Comparison of ENCODE assay signal across 16 mouse cellular contexts in genomic region chr5:52996601-52997000, GRCm38 (mm10). TPM values are rescaled to one million over a fixed set of nuclear protein-coding genes. Genes with fewer than 3 reads are reported as not detected.
A peak's percentile ranks its signal among the peaks of the same experiment; 100 is the strongest.
DNase-seq lines count a peak whose midpoint lies in the region; ATAC-seq and TF ChIP-seq lines count a peak whose summit lies in the region.
"Had no signal": no experiment of that assay in that cellular context is flagged by ENCODE, and none has a peak within 500 bp of the region (broad histone marks: within the 10 kb centered on the region; RNA-seq: fewer than 3 reads in every experiment).

No protein-coding gene starts in this region.

- no peaks in the 10 kb centered on the region for H3K9me3 ChIP-seq in forebrain, embryonic 10.5 days
- no peaks in the 10 kb centered on the region for H3K9me3 ChIP-seq in forebrain, embryonic 16.5 days (ENCODE audit: control insufficient read depth, low read length)
- H3K9me3 ChIP-seq in midbrain, embryonic 11.5 days (ENCODE audit: control insufficient read depth, low read length) = no peaks in the 10 kb centered on the region
- H3K9me3 ChIP-seq in midbrain, embryonic 15.5 days = no peaks in the 10 kb centered on the region
- H3K9me3 ChIP-seq in forebrain, postnatal 0 days (ENCODE audit: low read length) = no peaks in the 10 kb centered on the region
- H3K9me3 ChIP-seq in midbrain, postnatal 0 days (ENCODE audit: low read length) = no peaks in the 10 kb centered on the region
- H3K9me3 ChIP-seq: neural tube, embryonic 13.5 days had no signal

- no peaks in the 10 kb centered on the region for H3K36me3 ChIP-seq in forebrain, embryonic 10.5 days (replicated peaks)
- no peaks in the 10 kb centered on the region for H3K36me3 ChIP-seq in forebrain, embryonic 16.5 days (ENCODE audit: control insufficient read depth, insufficient read depth)
- no peaks in the 10 kb centered on the region for H3K36me3 ChIP-seq in midbrain, embryonic 11.5 days (ENCODE audit: control insufficient read depth, insufficient read depth, low read length)
- H3K36me3 ChIP-seq in midbrain, embryonic 15.5 days (replicated peaks) = no peaks in the 10 kb centered on the region
- no peaks in the 10 kb centered on the region for H3K36me3 ChIP-seq in forebrain, postnatal 0 days (ENCODE audit: insufficient read depth)
- H3K36me3 ChIP-seq in midbrain, postnatal 0 days (ENCODE audit: insufficient read depth, low read length) = no peaks in the 10 kb centered on the region
- H3K36me3 ChIP-seq: neural tube, embryonic 13.5 days had no signal

- H3K9ac ChIP-seq in forebrain, embryonic 16.5 days (replicated peaks; ENCODE audit: low read depth, low read length) = no peak overlapping the region
- no peak overlapping the region for H3K9ac ChIP-seq in midbrain, embryonic 11.5 days (ENCODE audit: low read length)
- H3K9ac ChIP-seq in midbrain, embryonic 15.5 days = no peak overlapping the region
- H3K9ac ChIP-seq in forebrain, postnatal 0 days = no peak overlapping the region
- H3K9ac ChIP-seq in midbrain, postnatal 0 days (replicated peaks; ENCODE audit: low read length, poor library complexity, severe bottlenecking) = no peak overlapping the region
- H3K9ac ChIP-seq: neural tube, embryonic 13.5 days had no signal

- no peak for ATAC-seq in forebrain, embryonic 16.5 days
- peak; percentile 50 for ATAC-seq in midbrain, embryonic 11.5 days (ENCODE audit: low FRiP score)
- ATAC-seq in midbrain, embryonic 15.5 days (replicated peaks) = no peak; the same call in 1 of the 2 replicates
- ATAC-seq in forebrain, postnatal 0 days = peak; percentile 36
- no peak; the same call in 1 of the 2 replicates for ATAC-seq in midbrain, postnatal 0 days (ENCODE audit: low FRiP score)
- ATAC-seq in monocyte, adult 5-6 weeks (replicated peaks; ENCODE audit: insufficient number of reproducible peaks, low FRiP score, low TSS enrichment, poor library complexity, severe bottlenecking) = no peak

- WGBS in forebrain, embryonic 10.5 days = 16% methylated on average over 8 of the region's 8 CpGs
- WGBS in forebrain, embryonic 16.5 days = 3% methylated on average over 8 of the region's 8 CpGs
- WGBS in midbrain, embryonic 11.5 days = 16% methylated on average over 8 of the region's 8 CpGs
- 10% methylated on average over 8 of the region's 8 CpGs for WGBS in midbrain, embryonic 15.5 days
- WGBS in forebrain, postnatal 0 days = 11% methylated on average over 8 of the region's 8 CpGs
- 12% methylated on average over 8 of the region's 8 CpGs for WGBS in midbrain, postnatal 0 days

- no peak overlapping the region for H3K4me2 ChIP-seq in forebrain, embryonic 16.5 days (ENCODE audit: low read length)
- H3K4me2 ChIP-seq in midbrain, embryonic 11.5 days = no peak overlapping the region
- no peak overlapping the region for H3K4me2 ChIP-seq in midbrain, embryonic 15.5 days
- no peak overlapping the region; the same call in 1 of the 2 replicates for H3K4me2 ChIP-seq in forebrain, postnatal 0 days (ENCODE audit: low read depth)
- no peak overlapping the region for H3K4me2 ChIP-seq in midbrain, postnatal 0 days (ENCODE audit: low read depth, low read length, poor library complexity, severe bottlenecking)
- H3K4me2 ChIP-seq: neural tube, embryonic 13.5 days had no signal

- H3K27ac ChIP-seq in forebrain, embryonic 10.5 days = peak overlapping the region; percentile 76
- H3K27ac ChIP-seq in forebrain, embryonic 16.5 days (ENCODE audit: low read length) = no peak overlapping the region
- H3K27ac ChIP-seq in midbrain, embryonic 11.5 days (ENCODE audit: low read depth, low read length) = 0 out of 2 replicates have a peak overlapping the region, but pooled peaks have one; percentile 14
- no peak overlapping the region for H3K27ac ChIP-seq in midbrain, embryonic 15.5 days
- H3K27ac ChIP-seq in forebrain, postnatal 0 days (ENCODE audit: low read depth, low read length) = no peak overlapping the region
- no peak overlapping the region for H3K27ac ChIP-seq in midbrain, postnatal 0 days (ENCODE audit: low read depth, low read length)
- H3K27ac ChIP-seq: neural tube, embryonic 13.5 days had no signal

- no peaks in the 10 kb centered on the region; the same call in 1 of the 2 replicates for H3K27me3 ChIP-seq in forebrain, embryonic 10.5 days (ENCODE audit: poor library complexity, severe bottlenecking)
- H3K27me3 ChIP-seq in forebrain, embryonic 16.5 days (replicated peaks; ENCODE audit: control insufficient read depth, insufficient read depth, low read length) = no peaks in the 10 kb centered on the region
- H3K27me3 ChIP-seq in midbrain, embryonic 11.5 days (ENCODE audit: control insufficient read depth, insufficient read depth, low read length) = no peaks in the 10 kb centered on the region
- no peaks in the 10 kb centered on the region for H3K27me3 ChIP-seq in midbrain, embryonic 15.5 days (replicated peaks)
- no peaks in the 10 kb centered on the region for H3K27me3 ChIP-seq in forebrain, postnatal 0 days (ENCODE audit: insufficient read depth, low read length)
- no peaks in the 10 kb centered on the region for H3K27me3 ChIP-seq in midbrain, postnatal 0 days (ENCODE audit: insufficient read depth, low read length)
- H3K27me3 ChIP-seq: neural tube, embryonic 13.5 days had no signal

- peak; percentile 51 for DNase-seq in forebrain, embryonic 10.5 days (ENCODE audit: extremely low spot score, low spot score)
- DNase-seq in midbrain, embryonic 11.5 days (ENCODE audit: low spot score, missing footprints) = no peak
- no peak for DNase-seq in forebrain, postnatal 0 days
- peak; percentile 14 for DNase-seq in midbrain, postnatal 0 days (ENCODE audit: low spot score)
- DNase-seq in layer of hippocampus, postnatal 14 days (ENCODE audit: low spot score in 2 of 2) = no peak
- DNase-seq: adrenal gland, adult 2 months; cerebellum, adult 11 months; gastrocnemius, postnatal 14 days; lung, postnatal 36 days; spleen, adult 18-20 months; thymus, postnatal 36 days had no signal

- H3K4me1 ChIP-seq in forebrain, embryonic 10.5 days = peaks cover 15% of the 10 kb centered on the region
- H3K4me1 ChIP-seq in forebrain, embryonic 16.5 days (replicated peaks; ENCODE audit: control insufficient read depth, insufficient read depth, low read length) = peaks cover 5% of the 10 kb centered on the region; the same call in 1 of the 2 replicates
- peaks cover 5% of the 10 kb centered on the region; the same call in 1 of the 2 replicates for H3K4me1 ChIP-seq in midbrain, embryonic 11.5 days (ENCODE audit: control insufficient read depth, insufficient read depth, low read length)
- H3K4me1 ChIP-seq in midbrain, embryonic 15.5 days = no peaks in the 10 kb centered on the region
- no peaks in the 10 kb centered on the region for H3K4me1 ChIP-seq in forebrain, postnatal 0 days (ENCODE audit: insufficient read depth)
- no peaks in the 10 kb centered on the region for H3K4me1 ChIP-seq in midbrain, postnatal 0 days (ENCODE audit: insufficient read depth, low read length)

- TF ChIP-seq CTCF in forebrain, postnatal 0 days (IDR thresholded peaks at IDR 0.05; ENCODE audit: low read depth) = no peak
- no peak for TF ChIP-seq CTCF in midbrain, postnatal 0 days (IDR thresholded peaks at IDR 0.05)

- no peak overlapping the region for H3K4me3 ChIP-seq in forebrain, embryonic 10.5 days
- H3K4me3 ChIP-seq in forebrain, embryonic 16.5 days (replicated peaks; ENCODE audit: low read length) = no peak overlapping the region
- no peak overlapping the region for H3K4me3 ChIP-seq in midbrain, embryonic 11.5 days (ENCODE audit: low read depth, low read length)
- no peak overlapping the region for H3K4me3 ChIP-seq in midbrain, embryonic 15.5 days
- H3K4me3 ChIP-seq in forebrain, postnatal 0 days (ENCODE audit: low read depth, low read length) = no peak overlapping the region
- no peak overlapping the region for H3K4me3 ChIP-seq in midbrain, postnatal 0 days (ENCODE audit: low read depth, low read length)
- H3K4me3 ChIP-seq: neural tube, embryonic 13.5 days had no signal

RNA-seq across cellular contexts. Expression of gene Slc34a2, which starts 41.3 kb away (rescaled TPM):
- polyA plus RNA-seq in forebrain, embryonic 10.5 days (2016; fragmentation: Nextera tagmentation; extraction: Ambion mirVana) = not detected in 2 replicates
- polyA plus RNA-seq in forebrain, embryonic 16.5 days (2015; fragmentation: Nextera tagmentation; extraction: Ambion mirVana) = 0.11 TPM in 1 of 2 replicates, not detected in the other
- polyA plus RNA-seq in midbrain, embryonic 11.5 days (2014; fragmentation: Nextera tagmentation; extraction: Ambion mirVana) = not detected in 2 replicates
- polyA plus RNA-seq in midbrain, embryonic 15.5 days (2015; fragmentation: Nextera tagmentation; extraction: Ambion mirVana) = 0.08 and 0.09 TPM in 2 replicates
- 0.10 and 0.15 TPM in 2 replicates for total RNA-seq in forebrain, postnatal 0 days (2014; rRNA removed)
- 0.06 TPM in 1 of 2 replicates, not detected in the other for polyA plus RNA-seq in forebrain, postnatal 0 days (2015; fragmentation: Nextera tagmentation; extraction: Ambion mirVana)
- 0.47 and 0.77 TPM in 2 replicates for total RNA-seq in midbrain, postnatal 0 days (2014; rRNA removed)
- polyA plus RNA-seq in midbrain, postnatal 0 days (2015; fragmentation: Nextera tagmentation; extraction: Ambion mirVana) = 0.15 and 0.36 TPM in 2 replicates
- not detected in 3 replicates for total RNA-seq in monocyte, adult 5-6 weeks (2017)
- under 1 TPM in 1 of 2 experiments, not detected in 1; 0.07 TPM for total RNA-seq in layer of hippocampus, postnatal 14 days (2021)
- total RNA-seq: gastrocnemius, postnatal 14 days; MEL had no signal
- polyA plus RNA-seq: adrenal gland, adult 2 months had no signal

Comparison
In these comparisons a context has a peak if more than half of its experiments do, and no peak if none do; other contexts are left out.
1. DNase-seq: peak in forebrain, embryonic 10.5 days (single experiment) and midbrain, postnatal 0 days (single experiment); none in midbrain, embryonic 11.5 days (single experiment), forebrain, postnatal 0 days (single experiment) and layer of hippocampus, postnatal 14 days (0 of 2).
2. H3K27ac ChIP-seq: peak in forebrain, embryonic 10.5 days (single experiment) and midbrain, embryonic 11.5 days (single experiment); none in forebrain, embryonic 16.5 days (single experiment), midbrain, embryonic 15.5 days (single experiment), forebrain, postnatal 0 days (single experiment) and midbrain, postnatal 0 days (single experiment).
3. ATAC-seq: peak in midbrain, embryonic 11.5 days (single experiment) and forebrain, postnatal 0 days (single experiment); none in forebrain, embryonic 16.5 days (single experiment), midbrain, embryonic 15.5 days (single experiment), midbrain, postnatal 0 days (single experiment) and monocyte, adult 5-6 weeks (single experiment).